Mouse (Mus musculus) kidney, embryonic 16.5 days (tissue): ENCODE data around the gene Apc2. TPM values are rescaled to one million over a fixed set of nuclear protein-coding genes. Genes with fewer than 3 reads are reported as not detected.

ENCODE experiments used
- ATAC-seq: fragments of 200-750 bp; cut with Nextera tagmentation; 2 replicates; pipeline ENCODE4 v1.8.0; 2017; ENCODE audit warnings: moderate TSS enrichment; ENCODE audit not compliant: low FRiP score, low TSS enrichment
- H3K27ac ChIP-seq: fragments of 300-500 bp; sonication (generic); 2 replicates; pipeline ENCODE4 v1.5.1; 2014; ENCODE audit warnings: low read length
- H3K27me3 ChIP-seq: fragments of 300-500 bp; sonication (generic); 2 replicates; pipeline ENCODE4 v1.6.1; 2014; ENCODE audit warnings: low read length, control low read depth, mixed read lengths; ENCODE audit not compliant: insufficient read depth
- H3K36me3 ChIP-seq: fragments of 300-500 bp; sonication (generic); 2 replicates; pipeline ENCODE4 v1.6.1; 2014; ENCODE audit warnings: low read length, control low read depth, mixed read lengths; ENCODE audit not compliant: insufficient read depth
- H3K4me1 ChIP-seq: fragments of 300-500 bp; sonication (generic); 2 replicates; pipeline ENCODE4 v1.6.1; 2014; ENCODE audit warnings: low read length, control low read depth, mixed read lengths; ENCODE audit not compliant: insufficient read depth
- H3K4me2 ChIP-seq: fragments of 300-500 bp; sonication (generic); replicated peaks from 2 replicates; pipeline ENCODE4 v1.6.1; 2014; ENCODE audit warnings: low read depth, low read length
- H3K4me3 ChIP-seq: fragments of 300-500 bp; sonication (generic); 2 replicates; pipeline ENCODE4 v1.5.1; 2014; ENCODE audit warnings: mild to moderate bottlenecking, low read length
- H3K9ac ChIP-seq: fragments of 300-500 bp; sonication (generic); replicated peaks from 2 replicates; pipeline ENCODE4 v1.6.1; 2014; ENCODE audit warnings: low read length
- H3K9me3 ChIP-seq: fragments of 300-500 bp; sonication (generic); 2 replicates; pipeline ENCODE4 v1.6.1; 2016; ENCODE audit warnings: low read length, control low read depth
- WGBS: fragments of 180-500 bp; shearing (Covaris S2); extraction: QIAGEN DNeasy Blood & Tissue Kit; methylation state at CpG from one replicate; pipeline ENCODE4 v1.1.7; 2014; 5-methylcytosine and 5-hydroxymethylcytosine counted together
- polyA plus RNA-seq: library from polyadenylated mRNA; unstranded; fragments of >200 nt; fragmentation: Nextera tagmentation; extraction: Ambion mirVana; gene quantifications from 2 replicates; pipeline ENCODE4 v1.2.1, GENCODE M21; 2015

Apc2 gene
- polyA plus RNA-seq, 1 experiment from 2014 or later, result 1.6 TPM

- 86% methylated on average over 12 of the region's 12 CpGs for WGBS
- H3K4me1 ChIP-seq, result peaks cover 2% of the 10 kb centered on the region; the same call in 1 of the 2 replicates
- H3K9ac ChIP-seq, result no peak overlapping the region
- no peak overlapping the region for H3K27ac ChIP-seq
- ATAC-seq, result no peak
- no peaks in the 10 kb centered on the region for H3K36me3 ChIP-seq
- no peaks in the 10 kb centered on the region for H3K9me3 ChIP-seq
- peaks cover 12% of the 10 kb centered on the region for H3K27me3 ChIP-seq
- no peak overlapping the region for H3K4me2 ChIP-seq
- H3K4me3 ChIP-seq, result no peak overlapping the region
Observed at GRCm38 (mm10) chr10:80336263-80336662, 40.5 kb downstream of the Apc2 start.

- Histone ChIP-seq H3K27ac (no peak overlapping the region), H3K4me2 (peak overlapping the region; percentile 28; the same call in 1 of the 2 replicates), H3K4me3 (no peak overlapping the region)
Observed at GRCm38 (mm10) chr10:80339941-80340750, 44.4 kb downstream of the Apc2 start.

GRCm38 (mm10) chr10:80341026-80341425, 45.2 kb downstream of the Apc2 start:
- Histone ChIP-seq H3K4me3 (no peak overlapping the region), H3K27me3 (peaks cover 58% of the 10 kb centered on the region), H3K36me3 (no peaks in the 10 kb centered on the region), H3K4me1 (peaks cover 31% of the 10 kb centered on the region), H3K4me2 (no peak overlapping the region), H3K9me3 (no peaks in the 10 kb centered on the region), H3K27ac (no peak overlapping the region), H3K9ac (no peak overlapping the region)
- no peak for ATAC-seq
- 14% methylated on average over 21 of the region's 21 CpGs for WGBS

More at GRCm38 (mm10) chr10:80339941-80340750, 44.4 kb downstream of the Apc2 start:
- no peaks in the 10 kb centered on the region for H3K36me3 ChIP-seq
- peaks cover 49% of the 10 kb centered on the region for H3K27me3 ChIP-seq
- H3K4me1 ChIP-seq, result peaks cover 28% of the 10 kb centered on the region
- H3K9me3 ChIP-seq, result no peaks in the 10 kb centered on the region
- 19% methylated on average over 19 of the region's 19 CpGs for WGBS
- no peak overlapping the region for H3K9ac ChIP-seq
- no peak for ATAC-seq

GRCm38 (mm10) chr10:80341491-80342304, 45.9 kb downstream of the Apc2 start:
- Histone ChIP-seq H3K9me3 (no peaks in the 10 kb centered on the region), H3K4me3 (peak overlapping the region; percentile 40), H3K4me2 (peak overlapping the region; percentile 60), H3K36me3 (no peaks in the 10 kb centered on the region), H3K4me1 (peaks cover 31% of the 10 kb centered on the region), H3K27me3 (peaks cover 63% of the 10 kb centered on the region), H3K9ac (no peak overlapping the region; the same call in 1 of the 2 replicates), H3K27ac (no peak overlapping the region)
- WGBS, result 4% methylated on average over 47 of the region's 47 CpGs
- ATAC-seq, result no peak

- Histone ChIP-seq H3K27ac (no peak overlapping the region), H3K36me3 (no peaks in the 10 kb centered on the region), H3K9ac (no peak overlapping the region), H3K4me3 (peak overlapping the region; percentile 40), H3K4me2 (peak overlapping the region; percentile 60), H3K27me3 (peaks cover 69% of the 10 kb centered on the region), H3K4me1 (peaks cover 32% of the 10 kb centered on the region), H3K9me3 (no peaks in the 10 kb centered on the region)
- ATAC-seq, result peak; percentile 17
- WGBS, result 2% methylated on average over 26 of the region's 26 CpGs
Observed at GRCm38 (mm10) chr10:80342305-80342748, 46.5 kb downstream of the Apc2 start.

GRCm38 (mm10) chr10:80342749-80343424, 47.1 kb downstream of the Apc2 start:
- Histone ChIP-seq H3K36me3 (no peaks in the 10 kb centered on the region), H3K27me3 (peaks cover 74% of the 10 kb centered on the region), H3K4me3 (peak overlapping the region; percentile 40), H3K9me3 (no peaks in the 10 kb centered on the region), H3K4me2 (peak overlapping the region; percentile 60), H3K9ac (peak overlapping the region; percentile 7; the same call in 1 of the 2 replicates), H3K27ac (no peak overlapping the region), H3K4me1 (peaks cover 36% of the 10 kb centered on the region)
- ATAC-seq, result peak; percentile 69
- 1% methylated on average over 32 of the region's 33 CpGs for WGBS

- WGBS, result 27% methylated on average over 13 of the region's 13 CpGs
- Histone ChIP-seq H3K36me3 (no peaks in the 10 kb centered on the region), H3K4me3 (peak overlapping the region; percentile 40), H3K4me1 (peaks cover 42% of the 10 kb centered on the region), H3K4me2 (peak overlapping the region; percentile 60), H3K27me3 (peaks cover 80% of the 10 kb centered on the region), H3K9ac (peak overlapping the region; percentile 7; the same call in 1 of the 2 replicates), H3K9me3 (no peaks in the 10 kb centered on the region), H3K27ac (no peak overlapping the region)
- peak; percentile 16 for ATAC-seq
Observed at GRCm38 (mm10) chr10:80343425-80343895, 47.7 kb downstream of the Apc2 start.

GRCm38 (mm10) chr10:80344131-80344661, 48.4 kb downstream of the Apc2 start:
- Histone ChIP-seq H3K36me3 (no peaks in the 10 kb centered on the region), H3K4me1 (peaks cover 48% of the 10 kb centered on the region), H3K27me3 (peaks cover 88% of the 10 kb centered on the region), H3K4me2 (no peak overlapping the region), H3K9ac (no peak overlapping the region), H3K27ac (no peak overlapping the region), H3K9me3 (no peaks in the 10 kb centered on the region), H3K4me3 (no peak overlapping the region)
- no peak for ATAC-seq
- 43% methylated on average over 9 of the region's 9 CpGs for WGBS

GRCm38 (mm10) chr10:80345122-80345521, 49.3 kb downstream of the Apc2 start:
- H3K36me3 ChIP-seq, result no peaks in the 10 kb centered on the region
- WGBS, result under 1% methylated on average over 15 of the region's 16 CpGs
- no peak overlapping the region for H3K27ac ChIP-seq
- H3K4me3 ChIP-seq, result no peak overlapping the region
- peaks cover 96% of the 10 kb centered on the region for H3K27me3 ChIP-seq
- peak overlapping the region; percentile 24; the same call in 1 of the 2 replicates for H3K4me2 ChIP-seq
- H3K9ac ChIP-seq, result peak overlapping the region; percentile 17; the same call in 1 of the 2 replicates
- no peaks in the 10 kb centered on the region for H3K9me3 ChIP-seq
- peaks cover 48% of the 10 kb centered on the region for H3K4me1 ChIP-seq
- ATAC-seq, result no peak
